Mouse (Mus musculus) heart, embryonic 16.5 days (tissue): ENCODE data around the gene Pole3. TPM values are rescaled to one million over a fixed set of nuclear protein-coding genes. Genes with fewer than 3 reads are reported as not detected.

Experiments used
- ATAC-seq: fragments of 200-750 bp; cut with Nextera tagmentation; replicated peaks from 2 replicates; pipeline ENCODE4 v1.8.0; 2017; ENCODE audit warnings: moderate number of reproducible peaks; ENCODE audit not compliant: insufficient read depth, low FRiP score; ENCODE audit errors: extremely low read depth
- H3K27ac ChIP-seq: fragments of 300-500 bp; sonication (generic); 2 replicates; pipeline ENCODE4 v1.5.1; 2014; ENCODE audit warnings: mild to moderate bottlenecking, low read length, control low read depth, moderate library complexity
- H3K27me3 ChIP-seq: fragments of 300-500 bp; sonication (generic); 2 replicates; pipeline ENCODE4 v1.6.1; 2014; ENCODE audit warnings: low read length, mixed read lengths; ENCODE audit not compliant: control insufficient read depth, insufficient read depth
- H3K36me3 ChIP-seq: fragments of 300-500 bp; sonication (generic); 2 replicates; pipeline ENCODE4 v1.6.1; 2014; ENCODE audit not compliant: control insufficient read depth, insufficient read depth
- H3K4me1 ChIP-seq: fragments of 300-500 bp; sonication (generic); 2 replicates; pipeline ENCODE4 v1.6.1; 2014; ENCODE audit warnings: low read length, mixed read lengths; ENCODE audit not compliant: control insufficient read depth, insufficient read depth
- H3K4me2 ChIP-seq: fragments of 300-500 bp; sonication (generic); 2 replicates; pipeline ENCODE4 v1.6.1; 2014; ENCODE audit warnings: low read depth, mild to moderate bottlenecking, control low read depth, low read length
- H3K4me3 ChIP-seq: fragments of 300-500 bp; sonication (generic); 2 replicates; pipeline ENCODE4 v1.5.1; 2014; ENCODE audit warnings: mild to moderate bottlenecking, control low read depth, low read length
- H3K9ac ChIP-seq: fragments of 300-500 bp; sonication (generic); 2 replicates; pipeline ENCODE4 v1.6.1; 2014; ENCODE audit warnings: low read length, control low read depth
- H3K9me3 ChIP-seq: fragments of 300-500 bp; sonication (generic); replicated peaks from 2 replicates; pipeline ENCODE4 v1.6.1; 2016; ENCODE audit warnings: low read length; ENCODE audit not compliant: control insufficient read depth
- WGBS: fragments of 180-500 bp; shearing (Covaris S2); extraction: QIAGEN DNeasy Blood & Tissue Kit; methylation state at CpG from one replicate; pipeline ENCODE4 v1.1.7; 2014; 5-methylcytosine and 5-hydroxymethylcytosine counted together
- polyA plus RNA-seq: library from polyadenylated mRNA; unstranded; fragments of >200 nt; fragmentation: Nextera tagmentation; extraction: Ambion mirVana; gene quantifications from 2 replicates; pipeline ENCODE4 v1.2.1, GENCODE M21; 2015

The Pole3 gene
- polyA plus RNA-seq, 1 experiment from 2014 or later = 51.4 TPM

DNA sequence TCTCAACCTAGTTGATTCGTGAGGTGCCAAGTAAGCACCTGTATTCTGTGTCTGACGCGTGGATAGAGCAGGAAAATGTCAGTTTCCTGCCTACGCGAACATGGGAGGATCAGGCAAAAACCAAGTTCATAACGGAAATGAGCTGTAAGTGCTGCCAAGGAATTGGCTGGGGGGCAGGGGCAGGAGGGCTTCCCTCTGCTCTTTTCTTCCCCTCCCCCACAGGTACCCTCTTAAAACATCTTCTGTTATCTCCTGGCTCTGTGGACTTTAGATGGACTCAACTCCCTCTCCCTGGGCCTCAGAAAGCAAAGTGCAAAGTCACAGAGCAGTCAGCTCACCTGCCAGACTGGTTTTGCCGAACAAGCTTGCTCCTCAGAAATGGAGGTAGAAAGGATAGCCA, 21.9 kb downstream of the Pole3 start:
- H3K4me3 ChIP-seq = no peak overlapping the region
- H3K27ac ChIP-seq = no peak overlapping the region
- H3K27me3 ChIP-seq = no peaks in the 10 kb centered on the region
- 63% methylated on average over 7 of the region's 7 CpGs for WGBS
- no peak overlapping the region for H3K4me2 ChIP-seq
- H3K4me1 ChIP-seq = peaks cover 6% of the 10 kb centered on the region
- no peaks in the 10 kb centered on the region for H3K9me3 ChIP-seq
- peaks cover 15% of the 10 kb centered on the region for H3K36me3 ChIP-seq
- ATAC-seq = no peak
- H3K9ac ChIP-seq = no peak overlapping the region

DNA sequence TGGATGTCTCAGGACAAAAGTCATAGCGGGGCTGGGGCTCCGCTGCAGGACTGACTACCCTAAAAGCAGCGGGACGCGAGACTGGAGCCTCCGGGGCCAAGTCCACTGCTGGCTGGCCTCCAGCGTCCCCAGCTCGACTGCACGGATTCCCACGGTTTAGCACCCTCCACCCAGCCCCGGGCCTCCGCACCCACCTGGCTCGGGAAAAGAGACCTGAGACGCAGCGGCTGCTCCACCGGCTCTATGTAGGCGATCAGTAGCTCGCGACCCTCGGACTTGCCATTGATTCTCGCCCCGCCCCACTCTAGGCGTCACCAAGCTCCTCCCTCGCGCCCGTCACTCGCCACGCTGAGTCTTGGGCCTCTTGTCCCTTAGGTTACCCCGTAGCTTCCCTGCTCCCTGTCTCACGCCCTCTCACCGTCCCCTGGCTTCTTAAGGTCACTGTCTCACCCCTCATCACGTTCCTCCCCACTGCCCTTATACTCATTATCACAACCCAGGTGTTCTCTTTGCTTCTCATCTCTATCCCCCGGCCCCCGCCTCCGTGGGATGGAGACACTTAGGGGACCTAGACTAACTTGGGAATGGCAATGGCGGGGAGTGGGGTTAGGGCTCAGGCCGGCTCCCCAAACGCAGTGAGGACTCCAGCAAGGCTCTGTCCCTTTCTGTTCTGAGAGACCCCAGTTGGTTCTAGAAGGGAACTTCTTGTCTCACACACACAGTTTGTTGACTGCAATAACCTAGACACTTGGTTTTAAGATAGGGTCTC, 22.7 kb downstream of the Pole3 start:
- Histone ChIP-seq H3K36me3 (peaks cover 8% of the 10 kb centered on the region), H3K9me3 (no peaks in the 10 kb centered on the region), H3K4me1 (peaks cover 9% of the 10 kb centered on the region), H3K27me3 (no peaks in the 10 kb centered on the region), H3K4me3 (peak overlapping the region; percentile 81), H3K9ac (peak overlapping the region; percentile 82), H3K4me2 (peak overlapping the region; percentile 84), H3K27ac (peak overlapping the region; percentile 80)
- ATAC-seq = peak; percentile 93
- under 1% methylated on average over 38 of the region's 38 CpGs for WGBS

DNA sequence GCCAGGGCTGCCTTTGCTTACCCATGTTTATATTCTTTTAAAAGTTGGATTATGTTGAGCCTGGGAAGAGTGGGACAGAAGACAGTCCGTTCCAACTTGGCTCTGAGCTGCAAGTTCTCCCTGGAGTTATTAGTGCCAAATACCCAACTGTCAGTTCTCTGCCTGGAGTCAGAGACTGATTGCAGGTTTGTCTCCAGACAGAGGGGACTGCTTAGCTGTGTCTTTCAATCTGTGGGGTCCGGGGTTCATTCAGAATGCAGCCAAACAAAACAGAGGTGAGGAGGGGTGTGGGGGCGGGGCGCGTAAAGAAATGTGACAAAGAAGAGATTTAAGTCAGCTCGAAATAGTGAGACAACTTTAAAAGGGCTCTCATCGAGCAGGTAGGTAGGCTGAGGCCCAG, 23.3 kb downstream of the Pole3 start:
- peak; percentile 7; the same call in 1 of the 2 replicates for ATAC-seq
- peak overlapping the region; percentile 81 for H3K4me3 ChIP-seq
- peak overlapping the region; percentile 82 for H3K9ac ChIP-seq
- H3K4me2 ChIP-seq = peak overlapping the region; percentile 84
- no peaks in the 10 kb centered on the region for H3K27me3 ChIP-seq
- peaks cover 15% of the 10 kb centered on the region for H3K4me1 ChIP-seq
- under 1% methylated on average over 7 of the region's 7 CpGs for WGBS
- peaks cover 8% of the 10 kb centered on the region for H3K36me3 ChIP-seq
- peak overlapping the region; percentile 80 for H3K27ac ChIP-seq
- no peaks in the 10 kb centered on the region for H3K9me3 ChIP-seq

DNA sequence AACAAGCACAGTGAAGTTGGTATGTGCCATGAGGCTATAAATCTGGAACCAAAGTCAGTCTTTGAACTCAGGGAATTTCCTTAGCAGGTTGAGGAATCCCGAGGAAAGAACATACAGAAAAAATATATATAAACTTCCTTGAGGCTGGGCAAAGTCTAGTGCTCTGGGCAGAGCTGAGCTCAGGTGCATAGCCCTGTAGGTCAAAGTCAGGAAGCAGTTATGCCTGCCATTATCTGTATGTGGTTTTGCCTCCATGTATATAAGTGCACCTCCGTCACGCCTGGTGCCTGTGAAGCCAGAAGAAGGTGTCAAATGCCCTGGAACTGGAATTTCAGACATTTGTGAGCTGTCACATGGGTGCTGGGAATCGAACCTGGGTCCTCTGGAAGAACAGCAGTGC, 24.1 kb downstream of the Pole3 start:
- Histone ChIP-seq H3K4me3 (no peak overlapping the region), H3K4me2 (no peak overlapping the region; the same call in 1 of the 2 replicates), H3K4me1 (peaks cover 19% of the 10 kb centered on the region), H3K9me3 (no peaks in the 10 kb centered on the region), H3K27ac (no peak overlapping the region), H3K36me3 (peaks cover 8% of the 10 kb centered on the region), H3K27me3 (no peaks in the 10 kb centered on the region), H3K9ac (no peak overlapping the region)
- ATAC-seq = no peak
- 76% methylated on average over 4 of the region's 4 CpGs for WGBS

DNA sequence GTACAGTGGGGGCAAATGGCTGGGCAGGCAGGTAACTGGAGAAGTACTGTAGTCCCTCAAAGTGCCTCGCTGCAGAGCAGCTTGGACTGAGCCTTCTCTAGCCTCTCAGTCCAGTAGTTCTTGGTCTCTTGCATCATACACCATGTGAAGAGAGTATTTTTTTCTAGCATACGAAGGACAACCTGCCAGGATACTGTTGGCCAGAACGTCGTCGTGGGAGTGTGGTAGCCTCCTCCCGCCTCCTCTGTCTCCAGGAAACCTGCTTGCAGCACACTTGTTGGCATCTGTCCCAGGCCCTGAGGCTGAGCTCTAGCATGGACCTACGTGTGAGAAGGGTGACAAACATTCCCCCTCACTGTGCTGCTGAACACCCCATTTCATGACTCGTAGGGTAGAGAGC, 28.1 kb downstream of the Pole3 start:
- Histone ChIP-seq H3K9ac (no peak overlapping the region), H3K4me1 (peaks cover 16% of the 10 kb centered on the region), H3K4me2 (no peak overlapping the region), H3K9me3 (no peaks in the 10 kb centered on the region), H3K4me3 (no peak overlapping the region), H3K27ac (no peak overlapping the region), H3K36me3 (peaks cover 8% of the 10 kb centered on the region), H3K27me3 (no peaks in the 10 kb centered on the region)
- 27% methylated on average over 8 of the region's 8 CpGs for WGBS
- peak; percentile 63 for ATAC-seq

DNA sequence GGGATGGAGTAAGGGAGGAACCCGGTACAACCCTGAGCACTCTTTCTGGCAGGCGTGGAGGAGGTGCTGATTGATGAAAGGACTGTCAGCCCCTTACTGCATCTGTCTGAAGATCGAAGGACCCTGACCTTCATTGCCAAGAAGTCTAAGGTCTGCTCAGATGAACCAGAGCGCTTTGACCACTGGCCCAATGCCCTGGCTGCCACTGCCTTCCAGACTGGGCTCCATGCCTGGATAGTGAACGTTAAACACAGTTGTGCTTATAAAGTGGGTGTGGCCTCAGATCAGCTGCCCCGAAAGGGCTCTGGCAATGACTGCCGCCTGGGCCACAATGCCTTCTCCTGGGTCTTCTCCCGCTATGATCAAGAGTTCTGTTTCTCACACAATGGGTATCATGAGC, 28.9 kb downstream of the Pole3 start:
- Histone ChIP-seq H3K9me3 (no peaks in the 10 kb centered on the region), H3K4me1 (peaks cover 13% of the 10 kb centered on the region; the same call in 1 of the 2 replicates), H3K4me2 (no peak overlapping the region), H3K4me3 (no peak overlapping the region), H3K27me3 (no peaks in the 10 kb centered on the region), H3K27ac (no peak overlapping the region), H3K9ac (no peak overlapping the region), H3K36me3 (peaks cover 8% of the 10 kb centered on the region)
- no peak for ATAC-seq
- 51% methylated on average over 8 of the region's 8 CpGs for WGBS

DNA sequence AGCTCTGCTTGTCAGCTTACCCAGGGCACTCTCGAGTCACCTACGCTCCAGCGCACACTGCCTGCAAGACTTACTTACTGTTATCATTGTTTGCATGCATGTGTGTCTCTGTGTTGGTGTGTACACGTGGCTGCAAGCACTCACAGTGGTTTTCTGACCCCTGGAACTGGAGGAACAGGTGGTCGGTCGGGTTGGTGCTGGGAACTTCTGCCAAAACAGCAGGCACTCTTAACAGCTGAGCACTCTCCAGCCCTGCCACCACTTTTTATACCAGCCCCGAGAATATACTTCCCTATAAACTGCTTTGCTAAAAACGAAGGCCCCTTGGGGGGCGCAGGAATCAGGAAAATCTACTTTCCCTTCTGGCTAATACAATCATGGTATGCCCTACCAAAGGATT, 30.6 kb downstream of the Pole3 start:
- no peak for ATAC-seq
- no peaks in the 10 kb centered on the region for H3K9me3 ChIP-seq
- H3K4me1 ChIP-seq = peaks cover 13% of the 10 kb centered on the region; the same call in 1 of the 2 replicates
- H3K27me3 ChIP-seq = no peaks in the 10 kb centered on the region
- WGBS = 52% methylated on average over 9 of the region's 9 CpGs
- H3K27ac ChIP-seq = no peak overlapping the region
- no peak overlapping the region for H3K4me3 ChIP-seq
- H3K4me2 ChIP-seq = no peak overlapping the region
- H3K9ac ChIP-seq = no peak overlapping the region
- peaks cover 4% of the 10 kb centered on the region; the same call in 1 of the 2 replicates for H3K36me3 ChIP-seq

DNA sequence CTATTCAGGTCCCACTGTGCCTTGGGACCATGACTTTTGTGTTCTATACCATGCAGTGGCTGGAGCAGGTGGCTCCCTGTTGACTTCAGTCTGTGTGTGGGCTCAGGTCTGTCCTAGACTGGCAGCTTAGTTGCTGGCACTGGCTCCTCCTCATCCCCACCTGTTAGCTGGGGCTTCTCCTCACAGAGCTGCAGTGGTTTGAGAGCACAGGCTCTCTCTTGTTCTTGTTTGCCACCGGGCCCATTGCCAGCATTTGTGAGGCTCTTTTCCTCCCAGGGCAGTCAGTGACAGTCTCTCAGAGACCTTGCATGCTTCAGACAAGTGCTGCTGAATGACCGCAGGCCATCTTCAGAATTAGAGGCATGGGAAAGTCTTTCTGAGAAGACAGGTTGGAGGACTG, 32.2 kb downstream of the Pole3 start:
- H3K27me3 ChIP-seq = no peaks in the 10 kb centered on the region
- H3K27ac ChIP-seq = no peak overlapping the region
- H3K36me3 ChIP-seq = no peaks in the 10 kb centered on the region
- H3K4me1 ChIP-seq = peaks cover 13% of the 10 kb centered on the region; the same call in 1 of the 2 replicates
- H3K4me2 ChIP-seq = no peak overlapping the region
- ATAC-seq = no peak
- H3K4me3 ChIP-seq = no peak overlapping the region
- H3K9me3 ChIP-seq = no peaks in the 10 kb centered on the region
- no peak overlapping the region for H3K9ac ChIP-seq
- WGBS = 62% methylated on average over 2 of the region's 2 CpGs

DNA sequence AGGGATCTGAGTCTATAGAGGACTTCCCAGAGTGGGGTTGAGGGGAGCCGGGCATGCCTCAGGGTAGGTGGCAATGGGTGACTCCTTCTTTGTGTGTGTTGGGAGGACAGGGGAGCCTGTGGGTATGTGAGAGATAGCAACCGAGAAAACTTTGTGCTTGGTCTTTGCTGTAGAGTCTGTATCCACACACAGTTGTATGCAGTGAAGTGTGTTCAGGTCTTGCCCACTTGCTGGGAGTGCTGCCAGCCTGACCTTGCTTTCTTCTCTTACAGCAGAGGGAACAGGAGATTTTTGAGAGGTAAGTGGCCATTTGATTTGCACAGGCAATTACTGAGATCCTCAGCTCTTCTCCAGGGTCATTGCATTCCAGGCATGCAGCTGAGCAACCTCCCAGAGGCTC, 37.0 kb downstream of the Pole3 start:
- no peak overlapping the region for H3K27ac ChIP-seq
- H3K9me3 ChIP-seq = no peaks in the 10 kb centered on the region
- H3K27me3 ChIP-seq = no peaks in the 10 kb centered on the region
- no peak overlapping the region for H3K4me2 ChIP-seq
- 80% methylated on average over 2 of the region's 2 CpGs for WGBS
- H3K36me3 ChIP-seq = no peaks in the 10 kb centered on the region
- no peak for ATAC-seq
- H3K4me1 ChIP-seq = no peaks in the 10 kb centered on the region
- no peak overlapping the region for H3K9ac ChIP-seq
- H3K4me3 ChIP-seq = no peak overlapping the region
